Mouse (Mus musculus) urinary bladder, adult 2 months (tissue): ENCODE measurements around the gene Pithd1. TPM values are rescaled to one million over a fixed set of nuclear protein-coding genes. Genes with fewer than 3 reads are reported as not detected.

Experiments
- DNase-seq: peaks from one replicate; pipeline ENCODE4 v3.0.0; 2022; ENCODE audit warnings: low spot score
- polyA plus RNA-seq: library from polyadenylated mRNA; depleted of rRNA; stranded (reverse); fragments of >200 nt; gene quantifications from 2 replicates; pipeline ENCODE4 v1.2.3, GENCODE M21; 2012; rRNA removed

Gene Pithd1
- polyA plus RNA-seq, 1 experiment, result 46.9 TPM

GRCm38 (mm10) chr4:135928376-135928775 is 58.7 kb downstream of the Pithd1 start:
- no peak for DNase-seq

GRCm38 (mm10) chr4:135926861-135927260 is 60.2 kb downstream of the Pithd1 start:
- no peak for DNase-seq

GRCm38 (mm10) chr4:135926195-135926808 is 60.8 kb downstream of the Pithd1 start:
- no peak for DNase-seq

Other genes starting within 250 kb of the Pithd1 start
- gene Myom3, start 227.5 kb downstream of the Pithd1 start, polyA plus RNA-seq, result 0.21 and 0.25 TPM in 2 replicates
- gene Srsf10, start 131.5 kb downstream of the Pithd1 start, polyA plus RNA-seq, result 50.8 and 61.7 TPM in 2 replicates
- 100 and 122 TPM in 2 replicates for gene Pnrc2, start 113.4 kb downstream of the Pithd1 start, polyA plus RNA-seq
- 0.43 and 0.56 TPM in 2 replicates for gene Cnr2, start 91.9 kb downstream of the Pithd1 start, polyA plus RNA-seq
- 75.9 and 84.2 TPM in 2 replicates for gene Fuca1, start 66.5 kb downstream of the Pithd1 start, polyA plus RNA-seq
- 64.9 and 79.9 TPM in 2 replicates for gene Hmgcl, start 40.8 kb downstream of the Pithd1 start, polyA plus RNA-seq
- 20.4 and 36.8 TPM in 2 replicates for gene Gale, start 23.5 kb downstream of the Pithd1 start, polyA plus RNA-seq
- 55.2 and 63.6 TPM in 2 replicates for gene Lypla2, start 14.6 kb downstream of the Pithd1 start, polyA plus RNA-seq
- 25.2 and 28.1 TPM in 2 replicates for gene Eloa, start 34.5 kb upstream of the Pithd1 start, polyA plus RNA-seq
- 979 and 1,127 TPM in 2 replicates for gene Rpl11, start 66.2 kb upstream of the Pithd1 start, polyA plus RNA-seq
- 272 and 386 TPM in 2 replicates for gene Id3, start 156.2 kb upstream of the Pithd1 start, polyA plus RNA-seq
- 0.50 TPM in 2 replicates for gene E2f2, start 185.1 kb upstream of the Pithd1 start, polyA plus RNA-seq
- gene Asap3, start 219.1 kb upstream of the Pithd1 start, polyA plus RNA-seq, result 11.7 and 11.8 TPM in 2 replicates